Mouse (Mus musculus) fibroblast of lung, adult 2 months (primary cell): Measurements from ENCODE around the gene Pcyox1.

Source experiments
- DNase-seq: peaks from one replicate; pipeline ENCODE4 v3.0.0-alpha.2; 2011; ENCODE audit warnings: low read depth

Gene Pcyox1

DNA sequence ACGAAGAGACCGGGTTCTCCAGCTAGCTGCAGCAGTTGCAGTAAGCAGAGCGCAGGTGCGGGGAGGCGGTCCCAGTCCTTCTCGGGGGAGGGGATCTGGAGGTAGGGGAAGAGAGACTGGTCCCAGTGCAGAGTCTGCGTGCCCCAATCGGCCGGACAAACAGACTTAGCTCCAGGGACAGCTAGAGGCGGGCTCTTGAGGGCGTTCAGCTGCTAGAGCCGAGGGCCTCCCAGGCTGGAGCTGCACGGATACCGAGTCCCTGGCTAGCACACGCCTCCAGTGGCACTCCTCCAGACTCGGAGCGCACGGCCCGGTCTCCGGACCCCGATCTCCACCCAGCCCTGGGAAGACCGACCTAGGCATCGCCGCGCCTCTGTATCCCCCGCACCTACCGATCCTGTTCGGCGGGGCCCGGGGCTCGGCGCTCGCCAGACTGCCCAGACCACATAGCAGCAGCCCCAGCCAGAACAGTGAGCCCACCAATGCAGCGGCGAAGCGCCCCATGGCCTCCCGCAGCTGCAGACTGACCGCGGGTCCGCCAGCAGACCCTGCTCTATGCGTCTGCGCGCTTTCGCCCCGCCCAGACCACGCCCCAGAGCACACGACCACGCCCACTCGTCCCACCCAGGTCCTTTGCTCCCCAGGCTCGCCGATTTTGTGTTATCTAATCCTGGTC is at the start of gene Pcyox1:
Gene Pcyox1, minus strand, starts transcription at position 574 of the 676 bp plus-strand sequence.
- peak; percentile 61 for DNase-seq

DNA sequence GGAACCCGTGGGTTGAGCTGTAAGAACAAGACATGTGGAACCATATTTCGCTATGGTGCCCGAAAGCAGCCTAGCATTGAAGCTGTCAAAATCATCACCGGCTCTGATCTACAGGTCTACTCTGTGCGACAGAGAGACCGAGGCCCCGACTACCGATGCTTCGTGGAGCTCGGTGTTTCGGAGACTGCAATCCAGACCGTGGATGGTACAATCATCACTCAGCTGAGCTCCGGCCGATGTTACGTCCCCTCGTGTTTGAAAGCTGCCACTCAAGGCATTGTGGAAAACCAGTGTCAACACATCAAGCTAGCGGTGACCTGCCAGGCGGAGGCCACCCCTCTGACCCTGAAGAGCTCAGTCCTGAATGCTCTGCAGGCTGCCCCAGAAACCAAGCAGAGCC is 48.6 kb upstream of the Pcyox1 start:
- no peak for DNase-seq

DNA sequence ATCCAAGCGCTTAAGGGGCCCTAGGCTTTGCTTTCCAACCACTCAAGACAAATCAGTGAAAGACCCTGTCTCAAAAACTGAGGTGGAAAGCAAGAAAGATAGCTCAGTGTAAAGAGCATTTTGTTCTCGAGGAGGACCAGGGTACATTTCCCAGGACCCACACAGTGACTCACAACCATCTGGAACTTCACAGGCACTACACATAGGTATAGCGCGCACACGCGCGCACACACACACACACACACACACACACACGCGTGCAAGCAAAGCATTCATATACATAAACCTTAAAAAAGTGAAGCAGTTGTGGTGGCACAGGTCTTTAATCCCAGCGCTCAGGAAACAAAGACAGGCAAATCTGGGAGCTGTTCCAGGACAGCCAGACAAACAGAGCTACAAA is 44.6 kb upstream of the Pcyox1 start:
- DNase-seq = no peak

DNA sequence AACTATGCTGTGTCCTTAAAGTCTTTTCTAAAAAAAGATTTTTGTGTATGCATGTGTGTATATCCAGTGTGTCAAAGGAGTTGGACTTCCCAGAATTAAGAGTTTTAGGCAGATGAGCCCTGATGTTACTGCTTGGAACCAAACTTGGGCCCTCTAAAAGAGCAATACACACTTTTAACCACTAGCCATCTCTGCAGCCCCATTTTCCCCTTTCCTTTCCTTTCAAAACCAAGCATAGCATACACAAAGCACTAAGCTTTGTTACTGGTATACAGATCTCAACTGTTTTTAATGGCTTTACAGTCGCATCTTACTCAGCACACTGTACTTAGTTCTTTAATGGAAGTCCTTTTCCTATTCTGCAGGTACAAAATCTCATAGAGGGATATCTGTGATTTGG is 42.6 kb upstream of the Pcyox1 start:
- DNase-seq = no peak

DNA sequence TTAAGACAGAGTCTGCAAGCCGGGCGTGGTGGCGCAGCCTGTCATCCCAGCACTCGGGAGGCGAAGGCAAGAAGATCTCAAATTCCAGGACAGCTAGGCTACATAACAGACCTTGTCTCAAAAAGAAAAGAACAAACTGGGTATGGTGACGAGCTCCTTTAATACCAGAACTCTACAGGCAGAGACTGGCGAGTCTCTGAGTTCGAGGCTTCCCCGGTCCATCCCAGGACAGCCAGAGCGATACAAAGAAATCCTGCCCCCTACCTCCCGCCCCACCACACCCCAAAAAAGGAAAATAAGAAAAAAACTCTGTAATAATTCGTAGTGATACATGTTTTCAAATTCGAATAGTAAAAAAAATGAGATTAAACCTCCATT is 42.2 kb upstream of the Pcyox1 start:
- no peak for DNase-seq

DNA sequence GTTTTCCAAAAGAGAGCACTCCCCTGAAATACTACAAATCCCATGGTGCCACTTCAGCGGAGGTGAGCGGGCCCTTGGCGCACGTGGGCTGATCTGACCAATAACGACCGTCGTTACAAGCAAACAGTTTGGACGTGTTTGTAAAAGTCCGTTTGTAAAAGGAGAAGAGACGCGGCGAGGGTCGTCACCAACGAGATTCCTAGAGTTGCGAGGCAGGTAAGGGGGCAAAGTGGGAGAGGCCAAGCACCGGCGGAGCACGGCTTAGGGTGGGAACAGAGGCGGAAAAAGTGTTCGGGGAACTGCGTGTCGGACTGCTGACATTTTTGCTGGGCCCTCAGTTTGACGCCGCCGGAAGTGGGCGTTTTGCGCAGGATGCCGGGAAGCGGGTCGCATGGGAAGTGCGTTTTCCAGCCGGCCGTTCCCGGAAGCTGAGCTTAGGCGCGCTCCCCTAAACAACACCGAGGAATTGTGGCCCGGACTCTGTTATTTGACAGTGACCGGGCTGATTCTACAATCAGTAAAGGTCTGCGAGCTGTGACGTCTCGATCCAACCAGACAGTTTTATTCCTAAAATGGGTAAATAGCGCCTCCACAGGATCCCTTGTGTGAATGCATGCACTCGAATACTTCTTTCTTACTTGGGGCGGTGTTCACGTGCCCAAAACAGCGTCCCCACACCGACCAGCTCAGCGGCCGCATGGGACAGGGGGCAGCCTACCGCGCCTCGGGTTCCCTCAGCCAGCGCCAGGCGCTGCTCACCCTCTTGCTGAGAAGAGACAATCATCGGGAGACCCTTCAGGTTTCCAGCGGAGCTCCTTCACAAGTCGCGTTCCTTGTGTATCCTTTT is 41.5 kb upstream of the Pcyox1 start, which contains the start of gene C87436:
Gene C87436, plus strand, starts transcription at position 103 of the 847 bp plus-strand sequence.
- peak; percentile 96 for DNase-seq

DNA sequence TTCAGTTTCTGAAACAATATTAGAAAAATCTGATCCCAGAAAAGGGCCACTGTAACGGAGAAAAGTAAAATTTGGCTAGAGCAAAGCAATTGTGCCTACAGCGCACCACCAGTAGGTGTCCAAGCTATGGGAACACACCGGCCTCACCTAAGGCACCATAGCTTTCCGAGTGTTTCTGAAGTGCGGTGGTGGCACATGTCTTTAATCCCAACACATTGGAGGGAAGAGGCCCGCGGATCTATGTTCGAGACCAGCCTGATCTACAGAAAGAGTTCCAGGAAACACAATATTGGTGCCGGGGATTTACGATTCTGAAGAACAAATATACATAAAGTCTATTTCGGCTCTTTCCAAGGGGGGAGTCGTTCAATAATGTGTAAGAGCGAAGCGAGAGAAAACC is 40.8 kb upstream of the Pcyox1 start:
- peak; percentile 24 for DNase-seq

DNA sequence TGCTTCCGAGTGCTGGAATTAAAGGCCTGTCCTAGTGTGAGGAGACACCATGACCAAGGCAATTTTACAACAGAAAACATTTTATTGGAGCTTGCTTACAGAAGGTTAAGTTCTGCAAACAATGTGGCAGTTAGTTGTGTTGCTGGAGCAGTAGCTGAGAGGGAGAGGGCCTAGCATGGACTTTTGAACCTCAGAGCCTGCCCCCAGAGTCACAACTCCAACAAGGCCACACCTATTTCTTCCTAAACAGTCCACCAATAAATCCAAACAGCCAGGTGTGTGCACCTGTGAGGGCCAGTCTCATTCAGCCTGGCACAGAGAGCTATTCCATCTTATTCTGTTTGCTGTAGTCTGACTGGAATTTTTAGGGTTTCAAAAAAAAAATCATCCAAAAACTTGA is 36.7 kb upstream of the Pcyox1 start:
- no peak for DNase-seq

DNA sequence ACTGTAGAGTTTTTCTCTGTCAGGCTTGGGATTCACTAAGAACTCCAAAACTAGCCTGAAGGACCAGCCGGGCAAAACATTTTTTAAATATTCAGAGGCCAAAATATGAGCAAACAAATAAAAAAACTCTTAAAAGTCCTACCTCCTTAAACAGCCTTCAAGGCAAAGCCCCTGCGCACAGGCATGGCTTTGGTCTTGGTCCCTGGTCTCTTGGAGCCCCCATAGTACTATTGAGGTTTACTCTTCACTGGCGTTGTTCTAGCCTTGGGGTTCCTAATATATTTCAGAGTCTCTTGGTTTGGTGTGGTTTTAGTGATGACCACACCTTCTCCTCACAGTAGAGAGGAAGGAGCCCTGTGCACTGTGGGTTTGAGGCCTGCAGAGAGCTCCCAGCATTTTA is 34.6 kb upstream of the Pcyox1 start:
- DNase-seq = no peak

DNA sequence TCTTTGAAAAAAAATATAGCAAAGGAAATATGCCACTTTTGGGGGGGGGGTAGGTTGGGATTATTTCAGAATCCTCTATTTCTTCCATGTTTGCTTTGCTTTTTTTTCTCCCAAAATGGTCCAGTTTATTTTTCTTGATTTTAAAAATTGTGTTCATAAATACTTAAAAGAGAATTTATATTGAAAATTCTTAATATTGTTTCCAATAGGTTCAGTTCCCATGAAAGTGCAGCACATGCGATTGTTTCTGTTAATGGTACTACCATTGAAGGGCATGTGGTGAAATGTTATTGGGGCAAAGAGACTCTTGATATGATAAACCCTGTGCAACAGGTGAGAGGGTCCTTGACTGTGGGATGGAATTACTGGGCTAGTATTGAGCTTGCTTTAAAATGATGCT is 29.4 kb upstream of the Pcyox1 start, which contains the start of gene Gm44790:
Gene Gm44790, plus strand, starts transcription at position 301 of the 400 bp plus-strand sequence.
- no peak for DNase-seq

DNA sequence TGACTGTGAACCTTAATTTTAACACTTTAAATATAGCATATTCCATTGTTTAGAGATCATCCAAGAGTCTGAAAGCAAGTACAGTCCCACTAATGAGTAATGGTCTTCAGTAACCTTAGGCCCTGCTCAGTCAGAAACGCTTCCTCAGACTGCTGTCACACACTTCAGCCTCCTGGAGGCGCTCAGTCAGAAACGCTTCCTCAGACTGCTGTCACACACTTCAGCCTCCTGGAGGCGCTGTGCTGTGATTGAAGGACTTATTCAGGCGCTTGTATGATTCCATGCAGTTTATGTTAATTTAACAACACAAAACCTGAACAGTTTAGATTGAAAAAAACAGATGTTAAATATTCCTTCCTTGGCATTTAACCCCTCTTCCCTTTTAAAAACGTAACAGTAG is 23.5 kb upstream of the Pcyox1 start:
- DNase-seq = no peak

DNA sequence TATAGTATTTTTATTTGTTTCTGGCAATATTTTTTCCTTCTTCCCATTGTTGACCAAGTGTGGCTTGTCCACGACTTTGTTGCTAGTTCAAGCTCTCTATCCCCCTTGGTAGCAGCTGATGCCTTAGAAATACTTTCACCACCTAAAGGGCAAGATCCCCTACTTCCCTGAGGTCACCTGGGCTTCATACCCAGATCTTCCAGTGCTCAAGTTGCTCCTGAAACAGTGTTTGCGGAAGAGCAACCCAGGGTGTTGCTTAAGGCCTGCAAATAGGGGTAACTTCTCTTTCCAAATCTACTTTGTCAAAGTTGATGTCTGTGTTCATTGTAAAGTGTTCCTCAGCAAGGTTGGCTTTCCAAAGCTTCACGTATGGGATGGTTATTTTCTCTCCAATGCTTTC is 22.3 kb upstream of the Pcyox1 start:
- no peak for DNase-seq

DNA sequence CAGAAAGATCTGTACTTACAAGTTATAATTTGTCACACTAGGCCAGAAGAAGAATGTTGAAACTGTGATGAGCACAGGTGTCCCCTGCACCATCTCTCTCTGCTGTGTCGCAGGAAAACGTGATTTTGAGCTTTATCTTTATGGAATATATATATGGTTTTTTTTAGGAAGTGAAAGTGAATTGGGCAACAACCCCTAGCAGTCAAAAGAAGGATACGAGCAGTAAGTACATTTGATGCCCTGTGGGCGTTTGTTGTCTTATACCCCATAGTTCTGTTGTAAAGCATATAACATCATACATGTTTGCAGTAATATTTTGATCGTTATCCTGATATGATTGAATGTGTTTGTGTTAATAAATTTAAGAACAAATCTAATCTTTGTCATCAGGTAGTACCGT is 21.8 kb upstream of the Pcyox1 start:
- DNase-seq = no peak

DNA sequence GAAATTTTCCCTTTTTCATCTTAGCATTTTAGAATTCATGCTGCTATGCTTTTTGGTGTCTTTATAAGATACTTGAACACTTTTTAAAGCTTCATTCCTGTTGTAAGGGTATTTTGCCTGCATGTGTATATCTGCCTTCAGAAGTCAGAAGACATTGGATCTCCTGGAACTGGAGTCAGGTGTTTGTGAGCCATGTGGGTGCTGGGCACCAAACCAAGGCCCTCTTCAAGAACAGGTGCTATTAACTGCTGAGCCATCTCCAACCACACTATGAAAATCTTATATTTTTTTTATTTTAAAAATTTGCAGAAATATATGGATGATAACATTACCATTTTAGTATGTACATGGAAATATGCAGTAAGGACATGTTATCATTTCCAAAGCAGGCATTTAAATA is 9.4 kb upstream of the Pcyox1 start:
- DNase-seq = no peak

DNA sequence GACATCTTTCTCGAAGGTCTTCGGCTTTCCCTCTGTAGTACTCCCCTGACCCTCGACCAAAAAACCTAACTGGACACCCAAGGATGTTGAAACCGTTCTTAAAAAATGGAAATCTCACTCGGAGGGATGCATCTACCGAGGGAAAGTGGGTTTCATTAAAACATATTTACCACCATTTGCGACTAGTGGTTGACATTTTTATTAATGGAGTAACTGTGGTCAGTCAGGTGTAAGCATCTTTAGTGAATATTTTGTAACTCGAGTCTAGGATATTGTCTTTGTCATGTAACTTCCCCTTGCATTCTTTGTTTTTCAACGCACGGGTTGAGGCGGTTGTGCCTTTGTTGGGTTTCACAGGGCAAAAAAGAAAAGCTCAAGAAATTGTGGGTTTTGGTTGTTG is 8.0 kb upstream of the Pcyox1 start:
- DNase-seq = no peak

DNA sequence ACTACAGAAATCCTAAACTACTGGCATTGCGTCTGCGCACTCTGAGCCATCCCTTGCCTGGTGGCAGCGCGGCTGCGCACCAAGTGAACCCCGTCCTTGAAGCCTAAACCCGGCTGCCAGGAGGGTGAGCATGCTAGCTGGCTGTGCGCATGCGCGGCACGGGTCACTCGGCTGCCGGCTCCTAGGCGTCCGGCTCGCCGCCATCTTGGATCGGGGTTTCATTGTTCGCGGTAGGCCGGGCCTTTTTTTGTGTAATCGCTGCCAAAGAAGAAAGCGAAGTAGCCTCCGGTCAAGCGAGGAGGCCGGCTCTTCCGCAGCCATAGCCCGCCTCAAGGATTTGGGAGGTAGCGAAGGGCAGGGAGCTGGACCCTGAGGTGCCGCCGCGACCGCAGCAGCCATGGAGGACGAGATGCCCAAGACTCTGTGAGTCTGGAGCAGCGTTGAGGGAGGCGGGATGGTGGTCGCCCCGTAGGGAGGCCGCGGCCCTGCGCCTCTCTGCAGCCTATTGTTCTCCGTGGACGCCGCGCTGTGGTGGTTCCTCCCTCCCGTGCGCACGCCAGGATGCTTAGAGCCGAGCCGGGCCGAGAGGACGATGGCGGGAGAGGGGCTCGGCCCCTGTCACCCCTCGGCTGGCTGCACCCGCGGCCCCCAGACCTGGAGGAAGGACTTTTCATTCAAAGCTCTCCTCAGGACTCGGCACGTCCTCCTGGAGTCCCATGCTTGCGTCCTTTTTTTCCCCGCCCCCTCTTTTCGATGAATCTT is 7.3 kb upstream of the Pcyox1 start, which contains the start of gene Tia1:
Gene Tia1, plus strand, starts transcription at position 120 of the 762 bp plus-strand sequence.
- peak; percentile 93 for DNase-seq

DNA sequence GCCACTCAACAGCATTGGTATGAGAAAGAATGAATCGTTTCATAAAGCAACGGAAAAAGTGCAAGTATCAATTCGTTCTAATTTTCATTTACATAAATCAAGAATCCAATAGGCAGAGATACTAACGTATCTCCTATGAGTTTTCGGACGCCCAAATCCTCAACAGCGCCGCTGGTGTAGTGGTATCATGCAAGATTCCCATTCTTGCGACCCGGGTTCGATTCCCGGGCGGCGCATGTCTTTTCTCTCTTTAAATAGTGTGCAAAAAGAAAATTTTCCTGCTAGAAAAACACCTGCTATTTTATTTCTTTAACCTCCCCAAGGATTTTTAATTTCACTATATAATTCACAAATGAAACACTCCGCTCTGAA is 6.8 kb upstream of the Pcyox1 start:
- DNase-seq = peak; percentile 71

DNA sequence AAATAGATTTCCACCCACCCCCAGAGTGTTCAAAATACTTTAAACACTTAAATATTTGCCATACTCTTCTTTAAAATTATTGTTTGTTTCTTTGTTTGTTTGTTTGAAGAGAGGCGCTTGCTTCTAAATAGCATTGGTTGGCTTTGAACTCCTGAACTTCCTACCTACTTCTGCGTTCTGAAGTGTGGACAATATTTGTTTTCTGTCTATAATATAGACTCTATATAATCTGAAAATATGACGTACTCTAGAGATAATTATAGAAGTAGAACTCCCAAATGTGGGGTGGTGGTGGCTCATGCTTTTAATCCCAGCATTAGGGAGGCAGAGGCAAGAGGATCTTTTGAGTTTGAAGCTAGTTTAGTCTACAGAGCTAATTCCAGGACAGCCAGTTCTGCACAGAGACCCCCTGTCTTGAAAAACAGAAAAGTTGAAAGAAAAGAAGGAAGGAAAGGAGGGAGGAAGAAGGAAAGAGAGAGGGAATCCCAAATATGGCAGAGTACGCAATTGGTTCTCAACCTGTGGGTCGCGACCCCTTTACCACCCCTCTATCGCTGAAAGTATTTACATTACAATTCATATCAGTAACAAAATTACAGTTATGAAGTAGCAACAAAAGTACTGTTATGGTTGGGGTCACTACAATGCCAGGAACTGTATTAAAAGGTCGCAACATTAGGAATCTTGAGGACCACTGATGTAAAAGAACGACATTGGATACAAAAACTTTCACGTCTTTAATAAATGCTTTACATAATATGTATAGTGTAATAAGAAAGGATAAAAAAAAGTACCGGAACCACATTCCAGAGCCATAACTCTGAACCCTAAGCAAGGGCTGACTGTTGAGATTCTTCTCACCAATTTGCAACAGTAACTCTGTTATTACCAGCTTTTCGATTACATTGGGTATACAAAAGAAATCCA is 6.0 kb upstream of the Pcyox1 start:
- no peak for DNase-seq

DNA sequence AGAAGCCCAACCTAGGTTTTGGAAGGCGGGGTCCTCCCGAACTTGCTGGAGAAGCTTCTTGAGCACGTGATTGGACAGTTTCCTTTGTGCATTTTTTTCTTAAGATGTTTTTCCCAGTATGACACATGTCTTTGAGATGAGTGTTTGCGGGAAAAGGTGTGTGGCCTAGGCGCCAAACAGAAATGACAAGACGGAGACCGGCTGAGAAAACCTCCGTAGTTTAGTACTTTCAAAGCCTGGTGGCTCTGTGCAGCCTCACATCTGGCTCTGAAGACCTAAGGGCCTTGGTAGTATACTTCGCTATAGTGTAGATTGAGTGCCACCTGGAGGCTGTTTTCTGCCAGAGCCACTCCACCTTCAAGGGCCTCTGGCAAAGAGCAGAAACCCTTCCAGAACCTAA is 4.0 kb upstream of the Pcyox1 start:
- DNase-seq = peak; percentile 74

DNA sequence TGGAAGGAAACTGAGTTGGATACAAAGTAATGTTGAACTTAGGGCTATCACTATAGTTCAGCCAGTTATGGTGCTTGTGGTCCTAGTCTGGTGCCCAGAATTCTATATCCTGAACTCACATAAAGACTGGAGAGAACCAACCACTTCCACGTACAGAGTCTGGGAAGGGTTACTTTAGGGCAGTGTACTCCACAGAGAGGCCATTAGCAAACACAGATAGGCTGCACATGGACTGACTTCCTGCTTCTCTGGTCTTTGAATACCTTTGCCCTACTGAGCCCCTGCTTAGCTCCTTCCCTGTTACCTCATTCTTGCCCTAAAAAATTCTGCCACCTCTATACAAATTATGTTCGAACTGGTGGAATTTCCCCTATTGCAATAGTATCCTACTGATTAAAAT is 3.0 kb upstream of the Pcyox1 start:
- no peak for DNase-seq

DNA sequence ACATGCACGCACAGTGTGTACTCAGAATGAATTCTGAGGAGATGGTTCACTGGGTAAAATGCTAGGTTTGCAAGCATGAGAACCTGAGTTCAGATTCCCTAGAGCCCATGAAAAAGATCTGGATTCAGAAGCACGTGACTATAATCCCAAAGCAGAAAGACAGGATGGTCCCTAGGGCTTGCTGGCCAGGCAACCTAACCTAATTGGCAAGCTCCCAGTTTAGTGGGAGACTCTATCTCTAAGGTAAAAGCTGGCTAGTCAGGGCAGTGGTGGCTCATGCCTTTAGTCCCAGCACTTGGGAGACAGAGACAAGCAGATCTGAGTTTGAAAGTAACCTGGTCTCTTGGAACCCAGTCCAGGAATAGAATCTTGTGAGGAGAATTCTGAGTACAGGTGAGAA is 2.0 kb upstream of the Pcyox1 start:
- DNase-seq = no peak
